Mouse (Mus musculus): ENCODE results near the gene Gltpd2. TPM values are rescaled to one million over a fixed set of nuclear protein-coding genes. Genes with fewer than 3 reads are reported as not detected.

Gene Gltpd2
- polyA plus RNA-seq, 1 experiment from 2014 or later, result not detected

GRCm38 (mm10) chr11:70532839-70533238 lies 13.8 kb downstream of the Gltpd2 start, which contains the start of gene Gm40193:
Gm40193 (minus strand) TSS chr11:70532939.
- H3K36me3 ChIP-seq (replicated peaks; ENCODE audit: control insufficient read depth, insufficient read depth, low read depth, low read length), result no peaks in the 10 kb centered on the region
- ATAC-seq (replicated peaks; ENCODE audit: insufficient number of reproducible peaks, low FRiP score, low TSS enrichment, low read depth) (no peak), DNase-seq (ENCODE audit: low spot score) (no peak)
- H3K27ac ChIP-seq (replicated peaks; ENCODE audit: low read depth, low read length), result no peak within 1 kb of the TSS; the same call in 1 of the 2 replicates
- no peaks in the 10 kb centered on the region for H3K9me3 ChIP-seq (replicated peaks; ENCODE audit: control insufficient read depth, low read length)
- H3K4me3 ChIP-seq (ENCODE audit: low read depth, low read length), result no peak within 1 kb of the TSS
- WGBS, result 79% methylated on average over 6 of the region's 6 CpGs
- H3K4me1 ChIP-seq (ENCODE audit: control insufficient read depth, insufficient read depth, low read length), result no peaks in the 10 kb centered on the region
- no peak within 1 kb of the TSS for H3K4me2 ChIP-seq (ENCODE audit: low read depth, low read length)
- H3K27me3 ChIP-seq (ENCODE audit: control insufficient read depth, insufficient read depth, low read length), result no peaks in the 10 kb centered on the region
- no peak within 1 kb of the TSS for H3K9ac ChIP-seq (replicated peaks; ENCODE audit: low read length)

GRCm38 (mm10) chr11:70539423-70539822 lies 20.4 kb downstream of the Gltpd2 start:
- no peaks in the 10 kb centered on the region for H3K4me1 ChIP-seq (ENCODE audit: control insufficient read depth, insufficient read depth, low read length)
- H3K4me3 ChIP-seq (ENCODE audit: low read depth, low read length), result peak overlapping the region; percentile 56
- no peak overlapping the region for H3K27ac ChIP-seq (replicated peaks; ENCODE audit: low read depth, low read length)
- no peak overlapping the region for H3K9ac ChIP-seq (replicated peaks; ENCODE audit: low read length)
- no peaks in the 10 kb centered on the region for H3K36me3 ChIP-seq (replicated peaks; ENCODE audit: control insufficient read depth, insufficient read depth, low read depth, low read length)
- H3K9me3 ChIP-seq (replicated peaks; ENCODE audit: control insufficient read depth, low read length), result no peaks in the 10 kb centered on the region
- peaks cover 8% of the 10 kb centered on the region for H3K27me3 ChIP-seq (ENCODE audit: control insufficient read depth, insufficient read depth, low read length)
- WGBS, result 20% methylated on average over 9 of the region's 9 CpGs
- no peak for DNase-seq (ENCODE audit: low spot score)
- ATAC-seq (replicated peaks; ENCODE audit: insufficient number of reproducible peaks, low FRiP score, low TSS enrichment, low read depth), result no peak
- peak overlapping the region; percentile 87 for H3K4me2 ChIP-seq (ENCODE audit: low read depth, low read length)

GRCm38 (mm10) chr11:70539877-70540587 lies 21.0 kb downstream of the Gltpd2 start, which contains the start of gene Pld2:
Pld2 (plus strand) TSS chr11:70540064.
- peak; percentile 92 for DNase-seq (ENCODE audit: low spot score)
- H3K27me3 ChIP-seq (ENCODE audit: control insufficient read depth, insufficient read depth, low read length), result peaks cover 8% of the 10 kb centered on the region
- no peak within 1 kb of the TSS for H3K27ac ChIP-seq (replicated peaks; ENCODE audit: low read depth, low read length)
- under 1% methylated on average over 65 of the region's 65 CpGs for WGBS
- ATAC-seq (replicated peaks; ENCODE audit: insufficient number of reproducible peaks, low FRiP score, low TSS enrichment, low read depth), result peak; percentile 89
- peak within 1 kb of the TSS; percentile 56 for H3K9ac ChIP-seq (replicated peaks; ENCODE audit: low read length)
- no peaks in the 10 kb centered on the region for H3K36me3 ChIP-seq (replicated peaks; ENCODE audit: control insufficient read depth, insufficient read depth, low read depth, low read length)
- peak within 1 kb of the TSS; percentile 87 for H3K4me2 ChIP-seq (ENCODE audit: low read depth, low read length)
- H3K4me3 ChIP-seq (ENCODE audit: low read depth, low read length), result peak within 1 kb of the TSS; percentile 56
- no peaks in the 10 kb centered on the region for H3K4me1 ChIP-seq (ENCODE audit: control insufficient read depth, insufficient read depth, low read length)
- H3K9me3 ChIP-seq (replicated peaks; ENCODE audit: control insufficient read depth, low read length), result no peaks in the 10 kb centered on the region

- H3K4me2 ChIP-seq (ENCODE audit: low read depth, low read length), result peak overlapping the region; percentile 87; the same call in 1 of the 2 replicates
- H3K36me3 ChIP-seq (replicated peaks; ENCODE audit: control insufficient read depth, insufficient read depth, low read depth, low read length), result no peaks in the 10 kb centered on the region
- H3K9me3 ChIP-seq (replicated peaks; ENCODE audit: control insufficient read depth, low read length), result no peaks in the 10 kb centered on the region
- H3K4me3 ChIP-seq (ENCODE audit: low read depth, low read length), result no peak overlapping the region
- no peak for DNase-seq (ENCODE audit: low spot score)
- H3K27me3 ChIP-seq (ENCODE audit: control insufficient read depth, insufficient read depth, low read length), result peaks cover 8% of the 10 kb centered on the region
- H3K4me1 ChIP-seq (ENCODE audit: control insufficient read depth, insufficient read depth, low read length), result no peaks in the 10 kb centered on the region
- no peak overlapping the region for H3K27ac ChIP-seq (replicated peaks; ENCODE audit: low read depth, low read length)
- 84% methylated on average over 7 of the region's 7 CpGs for WGBS
- no peak for ATAC-seq (replicated peaks; ENCODE audit: insufficient number of reproducible peaks, low FRiP score, low TSS enrichment, low read depth)
- no peak overlapping the region for H3K9ac ChIP-seq (replicated peaks; ENCODE audit: low read length)
Observed at GRCm38 (mm10) chr11:70540928-70541327, 21.9 kb downstream of the Gltpd2 start.

GRCm38 (mm10) chr11:70541415-70541814 lies 22.4 kb downstream of the Gltpd2 start:
- H3K4me3 ChIP-seq (ENCODE audit: low read depth, low read length), result no peak overlapping the region
- DNase-seq (ENCODE audit: low spot score) (no peak), ATAC-seq (replicated peaks; ENCODE audit: insufficient number of reproducible peaks, low FRiP score, low TSS enrichment, low read depth) (no peak)
- no peak overlapping the region for H3K9ac ChIP-seq (replicated peaks; ENCODE audit: low read length)
- H3K4me1 ChIP-seq (ENCODE audit: control insufficient read depth, insufficient read depth, low read length), result no peaks in the 10 kb centered on the region
- no peak overlapping the region for H3K4me2 ChIP-seq (ENCODE audit: low read depth, low read length)
- no peaks in the 10 kb centered on the region for H3K36me3 ChIP-seq (replicated peaks; ENCODE audit: control insufficient read depth, insufficient read depth, low read depth, low read length)
- WGBS, result 83% methylated on average over 5 of the region's 5 CpGs
- no peaks in the 10 kb centered on the region for H3K9me3 ChIP-seq (replicated peaks; ENCODE audit: control insufficient read depth, low read length)
- no peak overlapping the region for H3K27ac ChIP-seq (replicated peaks; ENCODE audit: low read depth, low read length)
- peaks cover 8% of the 10 kb centered on the region for H3K27me3 ChIP-seq (ENCODE audit: control insufficient read depth, insufficient read depth, low read length)

- no peaks in the 10 kb centered on the region for H3K9me3 ChIP-seq (replicated peaks; ENCODE audit: control insufficient read depth, low read length)
- H3K4me2 ChIP-seq (ENCODE audit: low read depth, low read length), result no peak overlapping the region
- no peak overlapping the region for H3K27ac ChIP-seq (replicated peaks; ENCODE audit: low read depth, low read length)
- DNase-seq (ENCODE audit: low spot score), result no peak
- H3K27me3 ChIP-seq (ENCODE audit: control insufficient read depth, insufficient read depth, low read length), result peaks cover 6% of the 10 kb centered on the region
- no peaks in the 10 kb centered on the region for H3K4me1 ChIP-seq (ENCODE audit: control insufficient read depth, insufficient read depth, low read length)
- ATAC-seq (replicated peaks; ENCODE audit: insufficient number of reproducible peaks, low FRiP score, low TSS enrichment, low read depth), result no peak
- WGBS, result 60% methylated on average over 7 of the region's 7 CpGs
- no peaks in the 10 kb centered on the region for H3K36me3 ChIP-seq (replicated peaks; ENCODE audit: control insufficient read depth, insufficient read depth, low read depth, low read length)
- no peak overlapping the region for H3K4me3 ChIP-seq (ENCODE audit: low read depth, low read length)
- no peak overlapping the region for H3K9ac ChIP-seq (replicated peaks; ENCODE audit: low read length)
Observed at GRCm38 (mm10) chr11:70544496-70544895, 25.5 kb downstream of the Gltpd2 start.

GRCm38 (mm10) chr11:70551526-70551925 lies 32.5 kb downstream of the Gltpd2 start:
- WGBS, result 87% methylated on average over 8 of the region's 8 CpGs
- DNase-seq (ENCODE audit: low spot score) (no peak), ATAC-seq (replicated peaks; ENCODE audit: insufficient number of reproducible peaks, low FRiP score, low TSS enrichment, low read depth) (no peak)
- no peaks in the 10 kb centered on the region for H3K36me3 ChIP-seq (replicated peaks; ENCODE audit: control insufficient read depth, insufficient read depth, low read depth, low read length)
- no peak overlapping the region for H3K27ac ChIP-seq (replicated peaks; ENCODE audit: low read depth, low read length)
- no peaks in the 10 kb centered on the region for H3K27me3 ChIP-seq (ENCODE audit: control insufficient read depth, insufficient read depth, low read length)
- H3K4me1 ChIP-seq (ENCODE audit: control insufficient read depth, insufficient read depth, low read length), result no peaks in the 10 kb centered on the region
- H3K4me2 ChIP-seq (ENCODE audit: low read depth, low read length), result no peak overlapping the region
- H3K4me3 ChIP-seq (ENCODE audit: low read depth, low read length), result no peak overlapping the region
- H3K9ac ChIP-seq (replicated peaks; ENCODE audit: low read length), result no peak overlapping the region
- no peaks in the 10 kb centered on the region for H3K9me3 ChIP-seq (replicated peaks; ENCODE audit: control insufficient read depth, low read length)

- H3K9ac ChIP-seq (replicated peaks; ENCODE audit: low read length), result no peak overlapping the region
- H3K4me1 ChIP-seq (ENCODE audit: control insufficient read depth, insufficient read depth, low read length), result no peaks in the 10 kb centered on the region
- no peak overlapping the region for H3K4me3 ChIP-seq (ENCODE audit: low read depth, low read length)
- H3K27me3 ChIP-seq (ENCODE audit: control insufficient read depth, insufficient read depth, low read length), result no peaks in the 10 kb centered on the region
- WGBS, result 24% methylated on average over 7 of the region's 7 CpGs
- H3K27ac ChIP-seq (replicated peaks; ENCODE audit: low read depth, low read length), result no peak overlapping the region
- H3K36me3 ChIP-seq (replicated peaks; ENCODE audit: control insufficient read depth, insufficient read depth, low read depth, low read length), result no peaks in the 10 kb centered on the region
- H3K9me3 ChIP-seq (replicated peaks; ENCODE audit: control insufficient read depth, low read length), result no peaks in the 10 kb centered on the region
- DNase-seq (ENCODE audit: low spot score) (no peak), ATAC-seq (replicated peaks; ENCODE audit: insufficient number of reproducible peaks, low FRiP score, low TSS enrichment, low read depth) (no peak)
- no peak overlapping the region for H3K4me2 ChIP-seq (ENCODE audit: low read depth, low read length)
Observed at GRCm38 (mm10) chr11:70553940-70554339, 34.9 kb downstream of the Gltpd2 start.
